Mouse (Mus musculus): ENCODE measurements around the gene Ppp1r1a. TPM values are rescaled to one million over a fixed set of nuclear protein-coding genes. Genes with fewer than 3 reads are reported as not detected.
A peak's percentile ranks its signal among the peaks of the same experiment; 100 is the strongest.

The Ppp1r1a gene
- total and polyA plus RNA-seq, 2 experiments from 2014 or later: 156 to 230 TPM

GRCm38 (mm10) chr15:103535786-103536185, 2.0 kb downstream of the Ppp1r1a start:
- Histone ChIP-seq H3K27ac (ENCODE audit: low read depth, low read length) (no peak overlapping the region), H3K4me3 (ENCODE audit: low read depth, low read length) (no peak overlapping the region), H3K4me1 (ENCODE audit: insufficient read depth, low read length) (peaks cover 3% of the 10 kb centered on the region; the same call in 1 of the 2 replicates), H3K27me3 (ENCODE audit: insufficient read depth, low read length) (no peaks in the 10 kb centered on the region), H3K4me2 (ENCODE audit: low read depth, low read length, poor library complexity, severe bottlenecking) (0 out of 2 replicates have a peak overlapping the region, but pooled peaks have one; percentile 77), H3K9me3 (ENCODE audit: low read length) (no peaks in the 10 kb centered on the region), H3K9ac (replicated peaks; ENCODE audit: low read length, poor library complexity, severe bottlenecking) (no peak overlapping the region), H3K36me3 (ENCODE audit: insufficient read depth, low read length) (peaks cover 15% of the 10 kb centered on the region)
- TF ChIP-seq CTCF (IDR thresholded peaks at IDR 0.05): no peak
- ATAC-seq (ENCODE audit: low FRiP score): no peak
- 58% methylated on average over 1 of the region's 1 CpGs for WGBS
- no peak for DNase-seq (ENCODE audit: low spot score)

- Histone ChIP-seq H3K9me3 (ENCODE audit: low read length) (no peaks in the 10 kb centered on the region), H3K4me1 (ENCODE audit: insufficient read depth, low read length) (peaks cover 3% of the 10 kb centered on the region; the same call in 1 of the 2 replicates), H3K27me3 (ENCODE audit: insufficient read depth, low read length) (no peaks in the 10 kb centered on the region), H3K36me3 (ENCODE audit: insufficient read depth, low read length) (peaks cover 15% of the 10 kb centered on the region), H3K4me3 (ENCODE audit: low read depth, low read length) (no peak overlapping the region), H3K4me2 (ENCODE audit: low read depth, low read length, poor library complexity, severe bottlenecking) (no peak overlapping the region), H3K9ac (replicated peaks; ENCODE audit: low read length, poor library complexity, severe bottlenecking) (no peak overlapping the region), H3K27ac (ENCODE audit: low read depth, low read length) (no peak overlapping the region)
- 72% methylated on average over 2 of the region's 2 CpGs for WGBS
- DNase-seq (ENCODE audit: low spot score): no peak
- ATAC-seq (ENCODE audit: low FRiP score): no peak
- TF ChIP-seq CTCF (IDR thresholded peaks at IDR 0.05): no peak
These were observed 2.8 kb downstream of the Ppp1r1a start for GRCm38 (mm10) chr15:103535030-103535429.

GRCm38 (mm10) chr15:103534054-103534620, 3.7 kb downstream of the Ppp1r1a start:
- ATAC-seq (ENCODE audit: low FRiP score) (no peak), DNase-seq (ENCODE audit: low spot score) (no peak)
- peaks cover 3% of the 10 kb centered on the region; the same call in 1 of the 2 replicates for H3K4me1 ChIP-seq (ENCODE audit: insufficient read depth, low read length)
- peaks cover 21% of the 10 kb centered on the region for H3K36me3 ChIP-seq (ENCODE audit: insufficient read depth, low read length)
- H3K9ac ChIP-seq (replicated peaks; ENCODE audit: low read length, poor library complexity, severe bottlenecking): no peak overlapping the region
- H3K4me3 ChIP-seq (ENCODE audit: low read depth, low read length): no peak overlapping the region
- no peaks in the 10 kb centered on the region for H3K9me3 ChIP-seq (ENCODE audit: low read length)
- H3K27me3 ChIP-seq (ENCODE audit: insufficient read depth, low read length): no peaks in the 10 kb centered on the region
- 94% methylated on average over 7 of the region's 7 CpGs for WGBS
- H3K4me2 ChIP-seq (ENCODE audit: low read depth, low read length, poor library complexity, severe bottlenecking): no peak overlapping the region
- H3K27ac ChIP-seq (ENCODE audit: low read depth, low read length): no peak overlapping the region
- no peak for TF ChIP-seq CTCF (IDR thresholded peaks at IDR 0.05)

GRCm38 (mm10) chr15:103530372-103530771, 7.4 kb downstream of the Ppp1r1a start:
- no peak overlapping the region for H3K9ac ChIP-seq (replicated peaks; ENCODE audit: low read length, poor library complexity, severe bottlenecking)
- 7% methylated on average over 5 of the region's 5 CpGs for WGBS

GRCm38 (mm10) chr15:103523156-103523555, 14.6 kb downstream of the Ppp1r1a start:
- whole genome bisulfite sequencing: 36% methylated on average over 3 of the region's 3 CpGs
- H3K27me3 ChIP-seq (ENCODE audit: insufficient read depth, low read length): no peaks in the 10 kb centered on the region
- 0 out of 2 replicates have a peak overlapping the region, but pooled peaks have one; percentile 26 for H3K27ac ChIP-seq (ENCODE audit: low read depth, low read length)
- ATAC-seq (ENCODE audit: low FRiP score): peak; percentile 27
- no peaks in the 10 kb centered on the region for H3K9me3 ChIP-seq (ENCODE audit: low read length)
- peaks cover 32% of the 10 kb centered on the region for H3K36me3 ChIP-seq (ENCODE audit: insufficient read depth, low read length)
- peak; percentile 42 for DNase-seq (ENCODE audit: low spot score)
- no peak overlapping the region for H3K4me3 ChIP-seq (ENCODE audit: low read depth, low read length)
- no peak overlapping the region for H3K4me2 ChIP-seq (ENCODE audit: low read depth, low read length, poor library complexity, severe bottlenecking)
- no peak for TF ChIP-seq CTCF (IDR thresholded peaks at IDR 0.05)
- no peak overlapping the region for H3K9ac ChIP-seq (replicated peaks; ENCODE audit: low read length, poor library complexity, severe bottlenecking)
- peaks cover 13% of the 10 kb centered on the region for H3K4me1 ChIP-seq (ENCODE audit: insufficient read depth, low read length)

More at GRCm38 (mm10) chr15:103530372-103530771, 7.4 kb downstream of the Ppp1r1a start:
- DNase-seq (ENCODE audit: low spot score) (peak; percentile 89), ATAC-seq (ENCODE audit: low FRiP score) (peak; percentile 74)
- Histone ChIP-seq H3K27ac (ENCODE audit: low read depth, low read length) (peak overlapping the region; percentile 40), H3K27me3 (ENCODE audit: insufficient read depth, low read length) (no peaks in the 10 kb centered on the region), H3K4me1 (ENCODE audit: insufficient read depth, low read length) (no peaks in the 10 kb centered on the region), H3K4me2 (ENCODE audit: low read depth, low read length, poor library complexity, severe bottlenecking) (no peak overlapping the region), H3K36me3 (ENCODE audit: insufficient read depth, low read length) (peaks cover 40% of the 10 kb centered on the region), H3K4me3 (ENCODE audit: low read depth, low read length) (no peak overlapping the region), H3K9me3 (ENCODE audit: low read length) (no peaks in the 10 kb centered on the region)
- peak; percentile 98 for TF ChIP-seq CTCF (IDR thresholded peaks at IDR 0.05)

GRCm38 (mm10) chr15:103522458-103523099, 15.2 kb downstream of the Ppp1r1a start:
- Histone ChIP-seq H3K36me3 (ENCODE audit: insufficient read depth, low read length) (peaks cover 32% of the 10 kb centered on the region), H3K4me3 (ENCODE audit: low read depth, low read length) (no peak overlapping the region), H3K9me3 (ENCODE audit: low read length) (no peaks in the 10 kb centered on the region), H3K27ac (ENCODE audit: low read depth, low read length) (0 out of 2 replicates have a peak overlapping the region, but pooled peaks have one; percentile 26), H3K4me1 (ENCODE audit: insufficient read depth, low read length) (peaks cover 13% of the 10 kb centered on the region), H3K27me3 (ENCODE audit: insufficient read depth, low read length) (no peaks in the 10 kb centered on the region), H3K4me2 (ENCODE audit: low read depth, low read length, poor library complexity, severe bottlenecking) (no peak overlapping the region), H3K9ac (replicated peaks; ENCODE audit: low read length, poor library complexity, severe bottlenecking) (no peak overlapping the region)
- 44% methylated on average over 3 of the region's 3 CpGs for WGBS
- ATAC-seq (ENCODE audit: low FRiP score) (peak; percentile 39; the same call in 1 of the 2 replicates), DNase-seq (ENCODE audit: low spot score) (peak; percentile 31)
- TF ChIP-seq CTCF (IDR thresholded peaks at IDR 0.05): no peak
